Mouse (Mus musculus) gonadal fat pad, adult 2 months (tissue): Measurements from ENCODE around the gene Zfp39. TPM values are rescaled to one million over a fixed set of nuclear protein-coding genes. Genes with fewer than 3 reads are reported as not detected.
"Not testable (repeated sequence)": the region's sequence is repeated elsewhere in the genome, so short reads cannot be mapped to it uniquely, and the experiment has no call there.

Experiments used
- DNase-seq: peaks from one replicate; pipeline ENCODE4 v3.0.0-alpha.2; 2012; ENCODE audit warnings: low read depth
- polyA plus RNA-seq: library from polyadenylated mRNA; depleted of rRNA; stranded (reverse); fragments of >200 nt; gene quantifications from 2 replicates; pipeline ENCODE4 v1.2.3, GENCODE M21; 2012

Zfp39 gene
- polyA plus RNA-seq, 1 experiment, result 1.2 TPM

GRCm38 (mm10) chr11:58922420-58922819 is 18.4 kb upstream of the Zfp39 start:
- DNase-seq, result no peak

- DNase-seq, result no peak
Measured at GRCm38 (mm10) chr11:58918759-58919158, 14.7 kb upstream of the Zfp39 start.

- DNase-seq, result no peak
Measured at GRCm38 (mm10) chr11:58917745-58918366, 13.8 kb upstream of the Zfp39 start, which contains the start of gene Btnl10. Btnl10 (plus strand) TSS chr11:58917908.

GRCm38 (mm10) chr11:58916879-58917744 is 13.1 kb upstream of the Zfp39 start:
- DNase-seq, result no peak

- no peak for DNase-seq
Measured at GRCm38 (mm10) chr11:58914461-58915028, 10.5 kb upstream of the Zfp39 start.

GRCm38 (mm10) chr11:58913776-58914175 is 9.8 kb upstream of the Zfp39 start:
- no peak for DNase-seq

- DNase-seq, result no peak
Measured at GRCm38 (mm10) chr11:58904838-58905237, 813 bp upstream of the Zfp39 start.

GRCm38 (mm10) chr11:58904410-58904718 is 339 bp upstream of the Zfp39 start:
- no peak for DNase-seq

GRCm38 (mm10) chr11:58901080-58901479 is 2.9 kb downstream of the Zfp39 start:
- DNase-seq, result no peak

- no peak for DNase-seq
Measured at GRCm38 (mm10) chr11:58897485-58897884, 6.5 kb downstream of the Zfp39 start.

GRCm38 (mm10) chr11:58894456-58894855 is 9.6 kb downstream of the Zfp39 start:
- no peak for DNase-seq

- DNase-seq, result no peak
Measured at GRCm38 (mm10) chr11:58890511-58890910, 13.5 kb downstream of the Zfp39 start.

GRCm38 (mm10) chr11:58883756-58884155 is 20.3 kb downstream of the Zfp39 start:
- DNase-seq, result no peak

- DNase-seq, result no peak
Measured at GRCm38 (mm10) chr11:58870961-58871360, 33.1 kb downstream of the Zfp39 start.

GRCm38 (mm10) chr11:58867954-58868330 is 36.1 kb downstream of the Zfp39 start:
- peak; percentile 54 for DNase-seq

GRCm38 (mm10) chr11:58867039-58867953 is 36.7 kb downstream of the Zfp39 start, which contains the start of gene 2810021J22Rik:
2810021J22Rik (plus strand) TSS chr11:58867216.
- DNase-seq, result peak; percentile 23

- DNase-seq, result no peak
Measured at GRCm38 (mm10) chr11:58860744-58861143, 43.3 kb downstream of the Zfp39 start.

GRCm38 (mm10) chr11:58849731-58850130 is 54.3 kb downstream of the Zfp39 start:
- DNase-seq, result no peak

- DNase-seq, result no peak
Measured at GRCm38 (mm10) chr11:58847636-58848035, 56.4 kb downstream of the Zfp39 start.

GRCm38 (mm10) chr11:58846919-58847461 is 57.0 kb downstream of the Zfp39 start, which contains the start of gene Gm12258:
Gm12258 (plus strand) TSS chr11:58847158.
- peak; percentile 96 for DNase-seq

GRCm38 (mm10) chr11:58838951-58839350 is 65.1 kb downstream of the Zfp39 start, which contains the start of gene Olfr311:
Olfr311 (plus strand) TSS chr11:58839251.
- DNase-seq, result not testable (repeated sequence)
